Mouse (Mus musculus) MEL (cell line): Measurements from ENCODE around the gene Rab4b. TPM values are rescaled to one million over a fixed set of nuclear protein-coding genes. Genes with fewer than 3 reads are reported as not detected.

Experiments
- DNase-seq: peaks from one replicate; pipeline ENCODE4 v3.0.0; 2011; ENCODE audit warnings: low read depth, low spot score
- H3K27ac ChIP-seq: 2 replicates; pipeline ENCODE4 v1.5.1; 2012; ENCODE audit warnings: low read depth, mild to moderate bottlenecking, control low read depth, low read length, moderate library complexity; ENCODE audit not compliant: control insufficient read depth
- H3K27me3 ChIP-seq, 2 experiments: fragments of 150-350 bp in 1 of 2; sonication (generic) in 1 of 2; 2 replicates each; pipeline ENCODE4 v1.6.1; 2012; ENCODE audit warnings: low read length in 2 of 2, mild to moderate bottlenecking in 2 of 2, improper control_type of control experiment in 1 of 2, moderate library complexity in 1 of 2; ENCODE audit not compliant: insufficient read depth in 2 of 2, control insufficient read depth in 1 of 2
- H3K36me3 ChIP-seq, 2 experiments: 2 replicates each; pipeline ENCODE4 v1.6.1; 2012 to 2014; ENCODE audit warnings: low read length in 2 of 2, improper control_type of control experiment in 1 of 2, inconsistent platforms in 1 of 2, mild to moderate bottlenecking in 1 of 2; ENCODE audit not compliant: insufficient read depth in 2 of 2, control insufficient read depth in 1 of 2
- H3K4me1 ChIP-seq, 2 experiments: fragments of 150-350 bp in 1 of 2; sonication (generic) in 1 of 2; 2 replicates each; pipeline ENCODE4 v1.6.1; 2012; ENCODE audit warnings: low read length in 2 of 2, improper control_type of control experiment in 1 of 2, mild to moderate bottlenecking in 1 of 2; ENCODE audit not compliant: insufficient read depth in 2 of 2, control insufficient read depth in 1 of 2
- H3K4me3 ChIP-seq, 2 experiments: fragments of 150-350 bp in 1 of 2; sonication (generic) in 1 of 2; 2 replicates each; pipeline ENCODE4 v1.5.1; 2012; ENCODE audit warnings: low read depth in 2 of 2, low read length in 2 of 2, mild to moderate bottlenecking in 2 of 2, moderate library complexity in 2 of 2, control low read depth in 1 of 2, improper control_type of control experiment in 1 of 2; ENCODE audit not compliant: control insufficient read depth in 1 of 2, insufficient read depth in 1 of 2
- H3K79me2 ChIP-seq: 2 replicates; pipeline ENCODE4 v1.6.1; 2012; ENCODE audit warnings: mild to moderate bottlenecking, low read length, moderate library complexity; ENCODE audit not compliant: control insufficient read depth, poor library complexity, insufficient read depth
- H3K9ac ChIP-seq: 2 replicates; pipeline ENCODE4 v1.6.1; 2012; ENCODE audit warnings: low read depth, mild to moderate bottlenecking, control low read depth, low read length, moderate library complexity; ENCODE audit not compliant: control insufficient read depth, poor library complexity, severe bottlenecking
- H3K9me3 ChIP-seq: fragments of 150-350 bp; sonication (generic); replicated peaks from 2 replicates; pipeline ENCODE4 v1.6.1; 2012; ENCODE audit warnings: mild to moderate bottlenecking, low read length, improper control_type of control experiment, moderate library complexity; ENCODE audit not compliant: insufficient read depth
- BHLHE40 ChIP-seq: IDR thresholded peaks from 2 replicates; pipeline ENCODE4 v1.6.1; 2012; ENCODE audit warnings: low read depth, mild to moderate bottlenecking, inconsistent platforms, low read length, improper control_type of control experiment, borderline replicate concordance
- CTCF ChIP-seq, 3 experiments: IDR thresholded peaks in 2 of 3; conservative IDR thresholded peaks in 1 of 3; 2 replicates each; pipeline ENCODE4 v1.5.1; 2011 to 2012; ENCODE audit warnings: low read length in 3 of 3, low read depth in 2 of 3, mild to moderate bottlenecking in 2 of 3, improper control_type of control experiment in 1 of 3, inconsistent platforms in 1 of 3, mixed read lengths in 1 of 3, moderate library complexity in 1 of 3; ENCODE audit not compliant: control insufficient read depth in 1 of 3, insufficient read depth in 1 of 3, poor library complexity in 1 of 3, severe bottlenecking in 1 of 3
- E2F4 ChIP-seq: IDR thresholded peaks from 2 replicates; pipeline ENCODE4 v1.6.1; 2011; ENCODE audit warnings: low read depth, low read length, improper control_type of control experiment, borderline replicate concordance
- ELF1 ChIP-seq: IDR thresholded peaks from 2 replicates; pipeline ENCODE4 v1.6.1; 2014; ENCODE audit warnings: low read depth, mild to moderate bottlenecking, inconsistent platforms, low read length, improper control_type of control experiment, moderate library complexity
- EP300 ChIP-seq, 2 experiments: IDR thresholded peaks; 2 replicates each; pipeline ENCODE4 v1.6.1; 2011; ENCODE audit warnings: improper control_type of control experiment in 2 of 2, low read length in 2 of 2, low read depth in 1 of 2, mild to moderate bottlenecking in 1 of 2
- ETS1 ChIP-seq: IDR thresholded peaks from 2 replicates; pipeline ENCODE4 v1.6.1; 2012; ENCODE audit warnings: low read depth, mild to moderate bottlenecking, inconsistent platforms, low read length, improper control_type of control experiment, moderate library complexity
- GABPA ChIP-seq: IDR thresholded peaks from 2 replicates; pipeline ENCODE4 v1.6.1; 2012; ENCODE audit warnings: low read depth, mild to moderate bottlenecking, inconsistent platforms, low read length, improper control_type of control experiment, moderate library complexity
- GATA1 ChIP-seq: IDR thresholded peaks from 2 replicates; pipeline ENCODE4 v1.6.1; 2011; ENCODE audit warnings: low read depth, low read length, improper control_type of control experiment
- HCFC1 ChIP-seq: IDR thresholded peaks from 2 replicates; pipeline ENCODE4 v1.6.1; 2012; ENCODE audit warnings: low read depth, mild to moderate bottlenecking, inconsistent platforms, low read length, improper control_type of control experiment, moderate library complexity
- KAT2A ChIP-seq: conservative IDR thresholded peaks from 2 replicates; pipeline ENCODE4 v1.6.1; 2012; ENCODE audit warnings: low read depth, low read length, improper control_type of control experiment, inconsistent platforms
- MAFK ChIP-seq: IDR thresholded peaks from 2 replicates; pipeline ENCODE4 v1.6.1; 2011; ENCODE audit warnings: low read depth, mild to moderate bottlenecking, low read length, improper control_type of control experiment, borderline replicate concordance
- MAX ChIP-seq: IDR thresholded peaks from 2 replicates; pipeline ENCODE4 v1.6.1; 2011; ENCODE audit warnings: low read length, improper control_type of control experiment
- MAZ ChIP-seq: IDR thresholded peaks from 2 replicates; pipeline ENCODE4 v1.6.1; 2012; ENCODE audit warnings: low read depth, mild to moderate bottlenecking, inconsistent platforms, low read length, improper control_type of control experiment
- MEF2A ChIP-seq: IDR thresholded peaks from 2 replicates; pipeline ENCODE4 v1.6.1; 2014; ENCODE audit warnings: low read depth, mild to moderate bottlenecking, inconsistent platforms, low read length, improper control_type of control experiment; ENCODE audit not compliant: poor library complexity, insufficient replicate concordance, severe bottlenecking; ENCODE audit errors: extremely low read depth
- MXI1 ChIP-seq: IDR thresholded peaks from 2 replicates; pipeline ENCODE4 v1.6.1; 2011; ENCODE audit warnings: mild to moderate bottlenecking, low read depth, low read length, improper control_type of control experiment
- MYB ChIP-seq: IDR thresholded peaks from 2 replicates; pipeline ENCODE4 v1.6.1; 2011; ENCODE audit warnings: mild to moderate bottlenecking, low read depth, low read length, improper control_type of control experiment
- MYC ChIP-seq: IDR thresholded peaks from 2 replicates; pipeline ENCODE4 v1.6.1; 2011; ENCODE audit warnings: low read depth, mild to moderate bottlenecking, low read length, improper control_type of control experiment, moderate library complexity
- POLR2AphosphoS2 ChIP-seq: IDR thresholded peaks from 2 replicates; pipeline ENCODE4 v1.6.1; 2011; ENCODE audit warnings: low read length, improper control_type of control experiment
- POLR2AphosphoS5 ChIP-seq: IDR thresholded peaks from 2 replicates; pipeline ENCODE4 v1.6.1; 2012; ENCODE audit warnings: low read depth, borderline replicate concordance, mild to moderate bottlenecking, inconsistent platforms, low read length, moderate library complexity, mixed read lengths
- RAD21 ChIP-seq: IDR thresholded peaks from 2 replicates; pipeline ENCODE4 v1.6.1; 2011; ENCODE audit warnings: mild to moderate bottlenecking, low read depth, low read length, improper control_type of control experiment
- RCOR1 ChIP-seq: IDR thresholded peaks from 2 replicates; pipeline ENCODE4 v1.6.1; 2012; ENCODE audit warnings: low read depth, mild to moderate bottlenecking, inconsistent platforms, low read length, improper control_type of control experiment
- SIN3A ChIP-seq: IDR thresholded peaks from 2 replicates; pipeline ENCODE4 v1.6.1; 2012; ENCODE audit warnings: low read length, improper control_type of control experiment, inconsistent platforms
- SMC3 ChIP-seq: IDR thresholded peaks from 2 replicates; pipeline ENCODE4 v1.6.1; 2011; ENCODE audit warnings: low read depth, low read length, improper control_type of control experiment
- TAL1 ChIP-seq: IDR thresholded peaks from 2 replicates; pipeline ENCODE4 v1.6.1; 2012; ENCODE audit warnings: mild to moderate bottlenecking, inconsistent platforms, low read length, moderate library complexity, mixed read lengths
- TBP ChIP-seq: IDR thresholded peaks from 2 replicates; pipeline ENCODE4 v1.8.0; 2011; ENCODE audit warnings: low read depth, low read length, improper control_type of control experiment
- TCF12 ChIP-seq: IDR thresholded peaks from 2 replicates; pipeline ENCODE4 v1.6.1; 2014; ENCODE audit warnings: low read depth, mild to moderate bottlenecking, inconsistent platforms, low read length, improper control_type of control experiment, moderate library complexity
- UBTF ChIP-seq: IDR thresholded peaks from 2 replicates; pipeline ENCODE4 v1.6.1; 2012; ENCODE audit warnings: low read depth, mild to moderate bottlenecking, inconsistent platforms, low read length, improper control_type of control experiment, moderate library complexity, borderline replicate concordance; ENCODE audit not compliant: insufficient read depth
- USF1 ChIP-seq: IDR thresholded peaks from 2 replicates; pipeline ENCODE4 v1.6.1; 2014; ENCODE audit warnings: low read depth, mild to moderate bottlenecking, inconsistent platforms, low read length, improper control_type of control experiment, moderate library complexity
- USF2 ChIP-seq, 2 experiments: IDR thresholded peaks; 2 replicates each; pipeline ENCODE4 v1.6.1; 2011 to 2012; ENCODE audit warnings: improper control_type of control experiment in 2 of 2, low read length in 2 of 2, borderline replicate concordance in 1 of 2, inconsistent platforms in 1 of 2, low read depth in 1 of 2, mild to moderate bottlenecking in 1 of 2; ENCODE audit not compliant: insufficient read depth in 1 of 2
- ZC3H11A ChIP-seq: IDR thresholded peaks from 2 replicates; pipeline ENCODE4 v1.6.1; 2012; ENCODE audit warnings: low read depth, mild to moderate bottlenecking, inconsistent platforms, low read length, improper control_type of control experiment
- ZMIZ1 ChIP-seq: IDR thresholded peaks from 2 replicates; pipeline ENCODE4 v1.6.1; 2012; ENCODE audit warnings: low read depth, mild to moderate bottlenecking, inconsistent platforms, low read length, improper control_type of control experiment, moderate library complexity
- ZNF384 ChIP-seq: IDR thresholded peaks from 2 replicates; pipeline ENCODE4 v1.6.1; 2012; ENCODE audit warnings: low read depth, mild to moderate bottlenecking, inconsistent platforms, low read length, improper control_type of control experiment
- polyA plus RNA-seq, 2 experiments: library from polyadenylated mRNA; stranded (reverse) in 1 of 2; unstranded in 1 of 2; fragments of >175 nt in 1 of 2; fragments of >200 nt in 1 of 2; gene quantifications; 2 replicates each; pipeline versions ENCODE4 v1.2.1 to v1.2.4; 2012; ENCODE audit warnings: low replicate concordance in 2 of 2, low read depth in 1 of 2; ENCODE audit not compliant: insufficient read length in 2 of 2, insufficient read depth in 1 of 2, missing spikeins in 1 of 2
- total RNA-seq: library from RNA; depleted of rRNA; stranded (reverse); fragments of 300-350 nt; gene quantifications from 2 replicates; pipeline ENCODE4 v1.2.3, GENCODE M21; 2012

Rab4b gene
- total and polyA plus RNA-seq, 3 experiments, result 6.7 to 32.6 TPM; not detected in 1

- TF ChIP-seq MAFK (no peak), MAX (peak; percentile 85), MAZ (no peak; the same call in none of the 2 replicates), E2F4 (no peak), USF1 (peak; percentile 94)
- TF ChIP-seq, all 39 proteins: peak for 20
Observed at GRCm38 (mm10) chr7:27166614-27167474, 11.9 kb downstream of the Rab4b start, which contains the start of gene Egln2 (continued).

- Histone ChIP-seq H3K36me3 (peaks cover 0 to 3% of the 10 kb centered on the region in 2 experiments; a peak in 1 of 4 replicates), H3K27me3 (no peaks in the 10 kb centered on the region), H3K27ac (peak overlapping the region; percentile 84), H3K9ac (peak overlapping the region; percentile 90), H3K79me2 (peaks cover 11% of the 10 kb centered on the region), H3K4me1 (peaks cover 7 to 10% of the 10 kb centered on the region in 2 experiments; a peak in 3 of 4 replicates), H3K9me3 (no peaks in the 10 kb centered on the region), H3K4me3 (peak overlapping the region; percentile 90 to 94)
- DNase-seq, result peak; percentile 85
- TF ChIP-seq USF1 (no peak), CTCF (IDR thresholded peaks at IDR 0.05 in 2 of 3, conservative IDR thresholded peaks at IDR 0.05 in 1 of 3; ENCODE audit: control insufficient read depth in 1 of 3, insufficient read depth in 1 of 3, low read depth in 2 of 3, low read length in 3 of 3, poor library complexity in 1 of 3, severe bottlenecking in 1 of 3) (no peak), TBP (no peak), USF2 (IDR thresholded peaks at IDR 0.05; ENCODE audit: borderline replicate concordance in 1 of 2, insufficient read depth in 1 of 2, low read depth in 1 of 2, low read length in 2 of 2) (no peak), EP300 (IDR thresholded peaks at IDR 0.05; ENCODE audit: low read depth in 1 of 2, low read length in 2 of 2) (no peak), MYC (no peak), MYB (no peak), GATA1 (no peak), GABPA (no peak), POLR2AphosphoS2 (no peak), MAX (no peak), TAL1 (no peak), SMC3 (no peak), MXI1 (no peak), HCFC1 (peak; percentile 71), BHLHE40 (no peak), MEF2A (no peak), ELF1 (0 out of 2 replicates have a peak, but pooled peaks have one; percentile 4), MAZ (peak; percentile 64; the same call in 1 of the 2 replicates), ETS1 (no peak), UBTF (no peak), SIN3A (no peak), POLR2AphosphoS5 (no peak), RAD21 (no peak), TCF12 (0 out of 2 replicates have a peak, but pooled peaks have one; percentile 8), ZC3H11A (no peak), ZNF384 (no peak), RCOR1 (no peak), KAT2A (no peak), ZMIZ1 (no peak; the same call in 1 of the 2 replicates)
Observed at GRCm38 (mm10) chr7:27166229-27166613, 12.5 kb downstream of the Rab4b start.
